Comparison of ENCODE assay signal across 14 mouse cellular contexts in genomic region chr1:77307745-77308144, GRCm38 (mm10).
"Had no signal": no experiment of that assay in that cellular context is flagged by ENCODE, and none has a peak within 500 bp of the region (broad histone marks: within the 10 kb centered on the region; RNA-seq: fewer than 3 reads in every experiment).

No protein-coding gene starts in this region.

- DNase-seq: kidney, postnatal 14 days; kidney, postnatal 4 days; left cerebral cortex, postnatal 4 days; liver, embryonic 13.5 days; lung, adult 2 months; lung, postnatal 14 days; lung, postnatal 4 days; midbrain, embryonic 14.5 days; thymus, adult 2 months; thymus, postnatal 14 days; thymus, postnatal 4 days had no signal

- H3K4me3 ChIP-seq: limb, embryonic 13.5 days; liver, embryonic 13.5 days had no signal

- H3K27me3 ChIP-seq: limb, embryonic 13.5 days had no signal

- H3K9ac ChIP-seq: limb, embryonic 13.5 days; liver, embryonic 13.5 days had no signal

- H3K9me3 ChIP-seq: limb, embryonic 13.5 days; liver, embryonic 13.5 days had no signal

- H3K36me3 ChIP-seq: limb, embryonic 13.5 days; liver, embryonic 13.5 days had no signal

- H3K27ac ChIP-seq: limb, embryonic 13.5 days; liver, embryonic 13.5 days; stomach, postnatal 0 days had no signal

- H3K4me1 ChIP-seq: limb, embryonic 13.5 days; liver, embryonic 13.5 days had no signal

- H3K4me2 ChIP-seq: limb, embryonic 13.5 days; liver, embryonic 13.5 days; midbrain, embryonic 11.5 days had no signal
